Mouse (Mus musculus) erythroblast, adult 5-6 weeks (primary cell): Measurements from ENCODE around the gene Rgs2. TPM values are rescaled to one million over a fixed set of nuclear protein-coding genes. Genes with fewer than 3 reads are reported as not detected.

Source experiments
- ATAC-seq: replicated peaks from 2 replicates; pipeline ENCODE4 v1.8.0; 2016; ENCODE audit warnings: moderate number of reproducible peaks, mild to moderate bottlenecking, moderate TSS enrichment, inconsistent platforms; ENCODE audit not compliant: poor library complexity, low FRiP score, severe bottlenecking
- total RNA-seq, 2 experiments: library from RNA; stranded (forward) in 1 of 2; stranded (reverse) in 1 of 2; fragments of 150-400 nt in 1 of 2; fragments of 200-764, 138-1000 nt in 1 of 2; gene quantifications; 2 replicates each; pipeline versions ENCODE4 v1.2.3 to v1.2.4; 2015 to 2017; ENCODE audit warnings: low replicate concordance in 2 of 2

The Rgs2 gene
- total RNA-seq (2015; ENCODE audit: low replicate concordance) (48.0 and 60.0 TPM in 2 replicates), total RNA-seq (2017; ENCODE audit: low replicate concordance) (26.3 and 40.9 TPM in 2 replicates)

GRCm38 (mm10) chr1:144003904-144004740 is at the start of gene Rgs2:
Gene Rgs2, minus strand, starts transcription at chr1:144004161.
- ATAC-seq, result peak; percentile 99

DNA sequence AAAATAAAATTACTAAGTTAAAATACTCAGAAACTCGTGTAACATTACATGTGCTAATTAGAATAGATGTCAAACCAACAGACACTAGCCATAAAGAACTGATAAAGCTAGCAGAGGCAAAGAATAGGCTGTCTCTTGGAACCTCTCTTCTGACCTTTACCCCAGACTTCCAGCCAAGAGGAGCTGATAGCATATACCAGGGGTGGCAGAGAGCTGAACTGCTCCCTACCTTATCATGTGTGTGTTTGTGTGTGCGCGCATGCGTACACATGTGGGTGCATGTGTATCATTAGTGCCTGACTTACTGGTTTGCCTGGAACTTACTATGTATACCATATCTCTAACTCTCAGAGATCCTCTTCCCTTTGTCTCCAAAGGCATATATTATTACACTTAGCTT is 49.4 kb upstream of the Rgs2 start:
- no peak for ATAC-seq

DNA sequence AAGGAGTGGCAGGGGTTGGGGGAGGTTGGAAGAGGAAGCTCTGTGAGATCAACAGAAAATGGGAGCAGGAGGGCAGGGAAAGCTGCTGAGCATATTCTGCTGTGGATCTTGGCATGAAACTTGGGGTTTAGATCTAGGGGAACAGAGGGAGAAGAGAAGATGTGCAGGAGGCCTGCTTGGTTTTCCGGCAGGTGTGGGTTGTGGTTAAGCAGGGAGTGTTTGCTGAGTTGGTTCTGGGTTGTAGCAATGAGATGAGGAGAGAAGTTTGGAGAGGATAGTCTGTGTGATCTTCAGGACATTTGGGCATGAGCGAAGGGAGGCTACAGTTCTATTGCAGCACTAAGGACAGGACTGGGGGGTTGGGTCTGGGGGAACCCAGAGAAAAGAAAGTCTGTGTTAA is 37.9 kb upstream of the Rgs2 start:
- ATAC-seq, result no peak

DNA sequence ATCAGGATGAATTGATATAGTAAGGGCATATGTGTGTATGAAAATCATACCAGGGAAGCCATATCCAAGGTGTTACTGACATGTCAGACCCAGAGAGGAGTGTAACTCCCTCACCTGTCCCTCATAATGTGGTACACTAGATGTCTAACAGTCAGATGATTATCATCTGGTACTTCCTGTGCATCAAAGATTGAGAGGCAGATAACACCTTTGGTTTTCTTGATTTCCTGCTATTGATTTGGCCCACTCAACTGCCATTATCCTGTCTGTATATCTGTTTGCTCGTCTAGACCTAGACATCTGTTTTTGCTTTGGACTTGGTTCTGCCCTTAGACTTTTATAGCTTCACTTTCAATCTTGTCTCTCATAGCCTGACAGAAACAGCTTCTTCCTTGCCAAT is 29.5 kb upstream of the Rgs2 start:
- no peak for ATAC-seq

- no peak for ATAC-seq
These were observed 26.5 kb upstream of the Rgs2 start for GRCm38 (mm10) chr1:144030499-144030898.

- no peak for ATAC-seq
These were observed 25.7 kb upstream of the Rgs2 start for GRCm38 (mm10) chr1:144029679-144030078.

GRCm38 (mm10) chr1:144018417-144018958 is 14.5 kb upstream of the Rgs2 start:
- no peak for ATAC-seq

- ATAC-seq, result no peak
These were observed 10.0 kb upstream of the Rgs2 start for GRCm38 (mm10) chr1:144013913-144014312.

DNA sequence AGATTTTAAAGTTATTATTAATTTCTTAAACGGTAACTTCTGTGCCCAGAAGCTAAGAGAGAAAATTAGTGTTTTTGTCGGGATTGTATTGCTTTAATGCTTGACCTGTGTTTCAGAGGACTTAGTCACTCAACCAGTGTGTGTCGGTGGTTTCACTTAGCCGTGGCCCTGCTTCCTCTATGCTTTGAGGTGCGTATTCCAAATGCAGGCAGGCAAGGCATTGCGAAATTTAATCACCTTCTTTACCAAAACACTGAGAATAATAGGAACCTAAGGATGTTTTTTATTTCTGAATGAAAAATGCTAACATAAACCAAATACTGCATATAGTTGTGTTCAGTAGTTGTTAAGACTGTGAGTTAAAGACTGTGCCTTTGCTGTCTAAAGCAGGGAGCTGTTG is 3.4 kb upstream of the Rgs2 start:
- no peak for ATAC-seq

DNA sequence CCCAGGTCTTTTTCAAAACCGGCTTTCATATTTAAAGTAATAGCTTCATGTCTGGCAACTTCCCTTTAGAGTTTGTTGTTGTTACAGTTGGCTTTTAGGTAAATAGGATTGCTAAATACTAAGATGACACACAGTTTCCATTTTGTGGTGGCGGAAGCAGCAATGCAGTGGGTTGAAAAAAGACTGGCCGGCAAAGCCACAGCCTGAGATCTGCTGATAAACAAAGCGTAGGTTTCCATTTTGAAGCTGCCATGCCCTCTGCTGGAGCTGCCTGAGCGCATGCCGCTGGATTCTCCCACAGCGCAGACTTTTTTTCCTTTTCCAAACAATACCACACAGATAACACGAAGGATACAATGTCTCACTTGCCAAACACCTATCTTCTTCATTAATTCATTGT is 2.6 kb upstream of the Rgs2 start:
- no peak for ATAC-seq

DNA sequence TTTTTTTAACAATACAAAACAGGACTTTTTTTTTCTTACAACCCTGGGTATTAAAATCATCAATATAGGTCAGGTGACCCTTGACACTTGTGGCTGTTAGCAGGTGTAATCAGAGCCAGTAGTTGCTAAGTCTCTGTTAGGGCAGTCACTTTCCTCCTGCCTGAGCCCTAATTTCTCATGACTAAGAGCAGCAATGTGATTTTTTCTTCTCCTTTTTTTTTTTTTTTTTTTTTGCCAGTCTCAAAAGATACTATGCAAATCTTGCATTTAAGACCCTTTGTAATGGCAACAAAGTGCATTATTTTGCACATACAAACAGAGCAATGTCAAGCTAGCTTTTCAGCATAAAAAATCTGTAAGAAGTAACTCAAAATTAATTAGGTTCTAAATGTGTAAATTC is 1.7 kb upstream of the Rgs2 start:
- no peak for ATAC-seq

GRCm38 (mm10) chr1:144004741-144005140 is 780 bp upstream of the Rgs2 start:
- no peak for ATAC-seq

GRCm38 (mm10) chr1:144003416-144003815 is 545 bp downstream of the Rgs2 start:
- ATAC-seq, result 0 out of 2 replicates have a peak, but pooled peaks have one; percentile 5

- ATAC-seq, result no peak
These were observed 1.3 kb downstream of the Rgs2 start for GRCm38 (mm10) chr1:144002715-144003066.

DNA sequence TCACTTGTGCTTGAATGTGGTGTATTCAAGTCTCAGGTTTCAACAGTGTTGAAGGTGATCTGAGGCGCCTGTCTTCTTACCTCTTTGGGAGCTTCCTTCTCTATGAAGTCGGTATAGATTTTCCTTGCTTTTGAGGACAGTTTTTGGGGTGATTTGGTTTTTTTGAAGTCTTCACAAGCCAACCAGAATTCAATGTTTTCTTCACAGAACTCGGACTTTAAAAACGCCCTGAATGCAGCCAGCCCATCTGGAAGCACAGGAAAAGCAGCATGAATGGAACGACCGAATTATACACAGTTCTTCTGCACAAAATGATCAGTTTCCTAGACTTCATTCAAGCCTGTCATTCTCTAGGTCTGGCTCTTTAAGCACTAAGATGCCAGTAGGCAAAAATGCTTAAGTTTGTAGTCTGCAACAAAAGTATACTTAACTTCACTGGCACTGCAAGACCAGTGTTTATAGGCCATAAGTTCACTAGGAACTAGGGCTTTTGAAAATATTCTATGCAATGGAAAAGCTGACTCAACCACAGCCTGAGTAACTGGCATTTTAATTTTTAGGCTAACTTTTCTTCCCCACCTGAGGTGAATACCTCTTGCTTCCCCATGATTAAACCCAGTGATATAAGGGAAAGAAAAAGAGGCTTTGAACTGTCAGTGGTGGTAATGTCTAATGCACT is 1.8 kb downstream of the Rgs2 start:
- ATAC-seq, result no peak

- no peak for ATAC-seq
These were observed 3.7 kb downstream of the Rgs2 start for GRCm38 (mm10) chr1:144000246-144000645.

DNA sequence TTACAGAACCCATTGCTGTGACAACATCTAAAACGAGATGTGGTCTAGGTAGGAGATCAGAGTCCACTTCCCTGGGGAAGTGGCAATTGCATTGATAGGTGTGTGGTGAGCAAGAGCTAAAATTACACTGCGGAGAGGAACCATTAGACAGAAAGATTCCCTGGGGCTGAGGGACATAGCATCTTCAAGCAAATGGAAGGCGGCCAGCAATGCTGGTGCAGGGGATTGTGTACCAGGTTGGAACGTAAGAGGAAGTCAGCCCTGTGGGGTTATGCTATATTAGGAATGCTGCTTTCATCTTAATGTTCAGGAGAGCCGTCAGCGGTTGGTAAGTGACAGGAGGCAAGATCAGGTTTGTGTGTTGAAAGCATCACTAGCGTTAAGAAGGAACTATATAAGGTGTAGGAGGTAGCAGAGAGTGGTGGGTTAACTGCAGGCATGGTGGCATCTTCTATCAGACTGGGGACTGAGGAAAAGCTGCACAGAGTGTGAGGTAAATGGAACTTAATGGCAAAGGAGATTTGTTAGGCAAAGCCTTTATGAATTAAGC is 4.5 kb downstream of the Rgs2 start:
- no peak for ATAC-seq

GRCm38 (mm10) chr1:143993026-143993425 is 10.9 kb downstream of the Rgs2 start:
- no peak for ATAC-seq

DNA sequence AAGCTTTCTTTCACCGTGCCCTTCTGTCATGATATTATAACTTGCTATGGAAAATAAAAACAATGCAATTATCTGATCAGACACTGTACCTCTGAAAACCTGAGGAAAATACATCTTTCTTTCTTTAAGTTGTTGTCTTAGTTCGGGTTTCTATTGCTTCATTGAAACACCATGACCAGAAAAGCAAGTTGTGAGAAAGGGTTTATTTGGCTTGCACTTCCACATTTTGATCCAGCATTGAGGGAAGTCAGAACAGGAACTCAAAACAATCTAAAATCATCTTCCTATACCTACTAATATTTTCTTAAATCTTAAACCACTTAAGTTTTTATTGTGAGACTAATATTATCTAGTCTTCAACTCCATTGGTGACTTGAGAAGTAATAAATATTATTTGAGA is 11.4 kb downstream of the Rgs2 start:
- ATAC-seq, result no peak

DNA sequence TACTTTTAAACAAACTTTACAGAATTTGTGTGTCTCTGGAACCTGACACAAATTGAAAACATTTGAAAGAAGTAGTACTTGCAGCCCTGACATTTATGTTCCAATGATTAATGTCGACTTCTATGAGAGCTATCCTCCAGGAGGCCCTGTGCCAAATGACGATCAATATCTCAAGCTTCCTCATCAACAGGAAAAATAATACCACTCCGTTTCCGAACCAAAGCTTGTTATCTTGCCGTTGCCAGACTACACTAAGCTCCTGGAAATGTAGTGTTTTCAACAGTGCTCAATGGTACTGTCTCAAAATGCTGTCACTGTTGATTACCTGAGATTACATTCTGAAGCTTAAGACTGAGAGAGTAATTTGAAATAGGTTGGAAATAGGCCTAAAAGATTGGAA is 13.7 kb downstream of the Rgs2 start:
- ATAC-seq, result no peak

- ATAC-seq, result no peak
These were observed 14.2 kb downstream of the Rgs2 start for GRCm38 (mm10) chr1:143989773-143990172.
